Mouse (Mus musculus) thymus, postnatal 25 days (tissue): ENCODE results near the gene Prss29.

Experiments used
- DNase-seq: peaks from one replicate; pipeline ENCODE4 v3.0.0; 2022

The Prss29 gene

GRCm38 (mm10) chr17:25361291-25361690 lies 42.8 kb downstream of the Prss29 start:
- DNase-seq: no peak

DNA sequence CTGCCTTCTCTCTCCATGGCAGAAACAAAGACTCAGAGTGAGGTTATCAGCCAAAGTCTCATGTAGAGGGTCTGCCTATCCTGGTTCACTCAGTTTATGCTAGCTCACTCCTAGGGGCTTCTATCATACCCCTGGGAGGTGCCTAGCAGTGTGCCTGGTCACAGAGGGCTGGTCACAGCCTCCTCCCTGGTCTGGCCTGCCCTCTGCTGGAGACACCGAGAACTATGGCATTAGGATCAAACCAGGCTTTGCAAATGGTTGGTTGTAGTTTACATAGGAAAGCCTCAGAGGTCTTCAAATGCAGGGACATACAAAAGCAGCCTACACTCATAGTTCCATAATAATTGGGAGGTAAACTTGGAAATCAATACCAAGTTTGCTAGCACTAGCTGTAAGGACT lies 45.3 kb downstream of the Prss29 start:
- peak; percentile 39 for DNase-seq

DNA sequence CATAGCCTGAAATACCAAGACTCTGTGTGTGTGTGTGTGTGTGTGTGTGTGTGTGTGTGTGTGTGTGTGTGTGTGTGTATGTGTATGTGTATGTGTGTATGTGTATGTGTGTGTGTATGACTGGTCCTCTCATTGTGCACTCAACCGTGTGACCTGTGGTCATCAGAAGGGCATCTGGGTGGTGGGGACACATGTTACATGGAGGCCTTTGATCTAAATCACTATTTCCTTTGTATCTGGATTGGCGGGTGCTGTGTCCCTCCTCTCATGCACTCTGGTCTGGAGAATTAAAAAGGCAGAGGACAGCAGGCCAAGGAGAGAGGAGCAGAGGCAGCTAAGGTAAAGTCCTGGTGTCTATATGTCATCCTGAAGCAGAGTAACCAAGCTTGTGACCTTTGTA lies 47.6 kb downstream of the Prss29 start, which contains the start of gene Tpsb2:
TSS of gene Tpsb2 (plus strand) at position 301 of the 400 bp plus-strand sequence.
- no peak for DNase-seq

- no peak for DNase-seq
Measured at GRCm38 (mm10) chr17:25368973-25369372, 50.5 kb downstream of the Prss29 start, which contains the start of gene Tpsg1. Gene Tpsg1, plus strand, starts transcription at chr17:25369273.
